Mouse (Mus musculus) midbrain, postnatal 0 days (tissue): ENCODE measurements at regions not wholly inside any gene's neighbourhood (a gene's known extent, or its start where the extent isn't known, plus 50 kb on each side); places are given as distances from the start of the nearest gene placed in this dataset.
A peak's percentile ranks its signal among the peaks of the same experiment; 100 is the strongest.

Experiments
- ATAC-seq: fragments of 200-750 bp; cut with Nextera tagmentation; 2 replicates; pipeline ENCODE4 v1.8.0; 2017; ENCODE audit warnings: moderate number of reproducible peaks, mild to moderate bottlenecking, moderate TSS enrichment, moderate library complexity; ENCODE audit not compliant: low FRiP score
- DNase-seq: peaks from one replicate; pipeline ENCODE4 v3.0.0-alpha.2; 2015; ENCODE audit warnings: low spot score
- H3K27ac ChIP-seq: fragments of 300-500 bp; sonication (generic); 2 replicates; pipeline ENCODE4 v1.5.1; 2014; ENCODE audit warnings: low read depth, mild to moderate bottlenecking, low read length, mixed read lengths
- H3K27me3 ChIP-seq: fragments of 300-500 bp; sonication (generic); 2 replicates; pipeline ENCODE4 v1.6.1; 2014; ENCODE audit warnings: low read length, control low read depth, mixed read lengths; ENCODE audit not compliant: insufficient read depth
- H3K36me3 ChIP-seq: fragments of 300-500 bp; sonication (generic); 2 replicates; pipeline ENCODE4 v1.6.1; 2014; ENCODE audit warnings: low read length, control low read depth, mixed read lengths; ENCODE audit not compliant: insufficient read depth
- H3K4me1 ChIP-seq: fragments of 300-500 bp; sonication (generic); 2 replicates; pipeline ENCODE4 v1.6.1; 2014; ENCODE audit warnings: mild to moderate bottlenecking, control low read depth, antibody characterized with exemption, low read length, mixed read lengths; ENCODE audit not compliant: insufficient read depth
- H3K4me2 ChIP-seq: fragments of 300-500 bp; sonication (generic); 2 replicates; pipeline ENCODE4 v1.6.1; 2014; ENCODE audit warnings: low read depth, mild to moderate bottlenecking, low read length, mixed read lengths; ENCODE audit not compliant: poor library complexity, severe bottlenecking
- H3K4me3 ChIP-seq: fragments of 300-500 bp; sonication (generic); 2 replicates; pipeline ENCODE4 v1.5.1; 2014; ENCODE audit warnings: low read depth, mild to moderate bottlenecking, low read length, moderate library complexity
- H3K9ac ChIP-seq: fragments of 300-500 bp; sonication (generic); replicated peaks from 2 replicates; pipeline ENCODE4 v1.6.1; 2014; ENCODE audit warnings: mild to moderate bottlenecking, low read length, moderate library complexity, mixed read lengths; ENCODE audit not compliant: poor library complexity, severe bottlenecking
- H3K9me3 ChIP-seq: fragments of 300-500 bp; sonication (generic); 2 replicates; pipeline ENCODE4 v1.6.1; 2016; ENCODE audit warnings: low read length, control low read depth
- CTCF ChIP-seq: IDR thresholded peaks from 2 replicates; pipeline ENCODE4 v1.5.1; 2016; ENCODE audit warnings: antibody characterized with exemption, mild to moderate bottlenecking
- WGBS: fragments of 180-500 bp; shearing (Covaris S2); extraction: QIAGEN DNeasy Blood & Tissue Kit; methylation state at CpG from one replicate; pipeline ENCODE4 v1.1.7; 2014; 5-methylcytosine and 5-hydroxymethylcytosine counted together

DNA sequence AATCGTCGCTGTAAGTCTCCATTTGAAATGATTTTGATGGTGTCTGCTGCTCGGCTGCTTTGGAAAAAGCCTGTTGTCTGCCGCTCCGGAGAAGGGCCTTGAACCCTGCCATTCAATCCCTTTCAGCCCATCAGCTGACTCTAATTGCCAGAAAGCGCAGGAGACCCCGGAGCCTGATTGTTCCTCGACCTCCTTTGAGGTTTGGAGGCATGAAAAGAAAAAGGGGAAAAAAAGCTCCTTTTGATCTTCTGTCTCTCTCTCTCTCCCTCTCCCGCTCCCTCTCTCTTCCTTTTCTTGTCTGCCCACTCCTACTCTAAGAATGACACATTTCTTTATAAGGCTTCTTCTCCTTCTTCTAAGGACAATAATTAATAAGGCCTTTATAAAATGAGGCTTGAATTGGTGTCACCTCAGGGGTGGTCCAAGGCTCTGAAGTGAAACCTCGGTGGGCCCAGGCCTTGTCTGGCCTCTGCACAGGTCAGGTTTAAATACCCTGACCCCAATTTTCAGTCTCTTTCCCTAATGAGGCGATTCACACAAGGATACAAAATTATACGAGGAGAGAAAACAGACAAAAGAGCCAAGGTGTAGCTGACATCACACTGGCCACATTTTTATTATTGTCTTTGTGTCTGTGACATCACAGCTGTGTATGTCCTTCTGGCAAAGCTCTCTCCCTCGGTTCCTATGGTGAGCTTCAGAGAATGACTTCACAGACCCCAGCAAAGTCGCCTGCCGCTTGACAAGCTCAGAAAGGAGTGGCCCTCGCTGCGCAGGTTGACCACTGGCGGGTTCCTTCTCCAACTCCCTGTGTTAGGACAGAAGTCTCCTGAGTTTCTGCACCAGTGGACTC lies 787.4 kb downstream of the Nr2f2 start:
- Histone ChIP-seq H3K27ac (no peak overlapping the region), H3K9me3 (no peaks in the 10 kb centered on the region), H3K36me3 (no peaks in the 10 kb centered on the region), H3K4me1 (no peaks in the 10 kb centered on the region), H3K9ac (no peak overlapping the region), H3K27me3 (no peaks in the 10 kb centered on the region), H3K4me2 (no peak overlapping the region), H3K4me3 (no peak overlapping the region)
- 23% methylated on average over 18 of the region's 18 CpGs for WGBS
- DNase-seq = no peak
- TF ChIP-seq CTCF = no peak
- no peak for ATAC-seq

DNA sequence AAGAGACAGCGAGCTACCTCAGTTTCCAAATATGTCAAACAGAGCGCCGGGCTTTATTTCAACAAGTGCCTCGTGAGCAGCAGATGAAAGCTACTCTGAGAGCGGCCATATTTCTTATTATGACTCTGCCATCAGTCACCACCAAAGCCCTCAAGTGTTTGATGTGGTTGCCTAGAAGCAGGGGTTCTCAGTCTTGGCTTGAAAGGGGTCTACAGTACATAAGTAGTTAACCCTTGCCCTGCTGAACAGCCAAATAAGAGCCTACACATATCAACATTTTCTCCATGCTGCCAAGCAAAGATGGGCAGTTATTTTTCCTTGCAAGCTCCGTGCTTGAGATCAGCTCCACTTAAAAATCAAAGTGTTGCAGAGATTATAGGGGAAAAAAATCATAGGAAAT lies 788.8 kb downstream of the Nr2f2 start:
- H3K27ac ChIP-seq = no peak overlapping the region
- no peaks in the 10 kb centered on the region for H3K36me3 ChIP-seq
- H3K4me2 ChIP-seq = no peak overlapping the region
- no peaks in the 10 kb centered on the region for H3K4me1 ChIP-seq
- no peak overlapping the region for H3K4me3 ChIP-seq
- no peak for ATAC-seq
- WGBS = 72% methylated on average over 6 of the region's 6 CpGs
- no peaks in the 10 kb centered on the region for H3K9me3 ChIP-seq
- no peak for TF ChIP-seq CTCF
- H3K27me3 ChIP-seq = no peaks in the 10 kb centered on the region
- DNase-seq = no peak
- H3K9ac ChIP-seq = no peak overlapping the region

DNA sequence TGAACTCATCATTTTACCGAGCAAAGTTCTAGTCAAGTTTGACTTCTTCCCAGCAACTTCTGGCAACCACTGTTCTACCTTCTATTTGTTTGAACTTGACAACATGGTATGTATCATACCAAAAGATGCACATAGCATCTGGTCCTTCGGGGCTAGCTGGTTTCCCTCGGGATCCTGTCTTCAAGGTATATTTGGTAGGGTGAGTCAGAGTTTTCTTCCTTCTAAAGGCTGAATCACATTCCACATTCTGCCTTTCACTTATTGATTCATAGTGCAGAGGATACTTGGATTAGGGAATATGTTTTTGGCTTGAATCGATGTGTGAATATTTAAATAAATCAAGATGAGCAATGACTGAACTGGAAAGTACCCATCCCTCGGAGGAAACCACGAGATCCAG lies 789.9 kb downstream of the Nr2f2 start:
- ATAC-seq (no peak), DNase-seq (no peak)
- Histone ChIP-seq H3K4me2 (no peak overlapping the region), H3K4me1 (no peaks in the 10 kb centered on the region), H3K27ac (no peak overlapping the region), H3K9ac (no peak overlapping the region), H3K9me3 (no peaks in the 10 kb centered on the region), H3K36me3 (no peaks in the 10 kb centered on the region), H3K4me3 (no peak overlapping the region), H3K27me3 (no peaks in the 10 kb centered on the region)
- TF ChIP-seq CTCF = no peak
- 90% methylated on average over 6 of the region's 6 CpGs for WGBS

DNA sequence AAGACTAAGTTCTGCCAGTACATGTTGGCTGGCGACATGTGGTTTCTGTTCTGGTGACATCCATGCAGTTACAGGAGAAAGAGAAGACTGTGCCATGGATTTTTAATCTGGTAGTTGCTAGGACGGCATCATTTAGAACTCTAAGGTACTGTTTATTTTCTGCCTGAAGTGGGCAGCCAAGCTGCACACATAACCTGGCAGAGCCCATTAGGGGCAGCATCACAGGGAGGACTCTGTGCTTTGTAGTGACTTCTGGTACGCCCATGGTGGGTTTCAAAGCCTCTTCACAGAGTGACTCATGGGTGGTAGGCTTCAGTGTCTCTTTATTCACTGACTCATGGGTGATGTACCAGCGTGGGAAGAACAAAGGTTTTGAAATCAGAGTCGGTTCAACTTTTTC lies 792.8 kb downstream of the Nr2f2 start:
- Histone ChIP-seq H3K27me3 (no peaks in the 10 kb centered on the region), H3K36me3 (no peaks in the 10 kb centered on the region), H3K4me1 (no peaks in the 10 kb centered on the region), H3K9ac (no peak overlapping the region), H3K4me2 (no peak overlapping the region), H3K4me3 (no peak overlapping the region), H3K27ac (no peak overlapping the region), H3K9me3 (no peaks in the 10 kb centered on the region)
- no peak; the same call in 1 of the 2 replicates for TF ChIP-seq CTCF
- WGBS = 65% methylated on average over 5 of the region's 5 CpGs
- DNase-seq (no peak), ATAC-seq (no peak)

DNA sequence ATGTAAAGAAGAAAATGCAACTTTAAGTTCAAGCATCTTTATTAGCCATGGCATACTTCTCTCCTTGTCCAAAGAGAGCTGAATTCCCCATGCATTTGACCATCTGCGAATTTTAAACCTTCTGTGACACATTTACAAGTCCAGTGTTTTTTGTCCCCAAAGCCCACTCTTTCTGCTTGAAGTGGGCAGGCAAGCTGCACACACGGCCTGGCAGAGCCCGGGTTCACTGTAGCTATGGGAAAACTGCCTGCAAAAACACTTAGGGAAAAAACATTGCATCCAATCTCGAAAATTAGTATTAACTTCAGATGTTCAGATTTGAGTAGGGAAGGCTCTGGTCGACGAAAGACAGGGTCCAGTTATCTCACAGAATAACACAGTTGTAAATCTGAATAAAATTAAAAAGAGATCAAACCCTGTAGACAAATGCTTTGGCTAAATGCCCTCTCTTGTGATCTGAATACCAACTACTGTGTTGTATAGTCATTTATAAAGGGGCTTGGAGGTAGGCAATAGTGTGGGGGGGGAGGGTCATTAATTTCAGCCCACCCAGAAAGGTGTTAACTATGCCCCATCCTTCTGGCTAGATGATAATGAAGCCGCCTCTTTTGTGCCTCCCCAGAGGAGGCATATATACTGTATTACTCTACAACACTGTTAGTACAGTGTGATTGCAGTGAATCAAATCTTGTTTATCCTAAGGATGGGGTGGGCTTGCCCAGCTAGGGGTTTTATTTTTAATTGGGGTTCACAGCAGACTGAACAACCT lies 793.7 kb downstream of the Nr2f2 start:
- Histone ChIP-seq H3K9ac (no peak overlapping the region), H3K36me3 (no peaks in the 10 kb centered on the region), H3K27me3 (no peaks in the 10 kb centered on the region), H3K4me1 (no peaks in the 10 kb centered on the region), H3K27ac (no peak overlapping the region), H3K4me3 (no peak overlapping the region), H3K4me2 (no peak overlapping the region), H3K9me3 (no peaks in the 10 kb centered on the region)
- peak; percentile 27 for DNase-seq
- no peak for ATAC-seq
- no peak for TF ChIP-seq CTCF
- WGBS = 51% methylated on average over 7 of the region's 7 CpGs

DNA sequence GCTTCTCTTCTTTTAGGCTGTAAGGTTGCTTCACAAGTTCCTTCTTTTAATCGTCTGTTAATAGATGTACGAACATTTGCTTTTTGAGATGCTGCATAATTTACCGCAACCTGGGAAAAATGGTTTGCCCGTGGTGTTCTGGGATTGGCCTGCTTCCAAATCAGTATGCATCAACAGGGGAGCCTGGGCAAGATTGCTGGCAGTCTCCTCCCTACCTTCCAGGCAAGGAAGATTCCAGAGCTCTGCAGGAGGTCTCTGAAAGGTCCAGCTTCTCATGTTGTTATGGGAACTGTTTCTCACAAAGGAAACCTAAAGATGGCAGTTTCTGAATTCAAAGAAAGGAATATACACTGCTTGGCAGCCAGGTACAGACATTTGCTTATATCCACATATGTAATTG lies 799.6 kb downstream of the Nr2f2 start:
- TF ChIP-seq CTCF = no peak
- no peaks in the 10 kb centered on the region for H3K4me1 ChIP-seq
- no peaks in the 10 kb centered on the region for H3K9me3 ChIP-seq
- no peak overlapping the region for H3K4me3 ChIP-seq
- 41% methylated on average over 4 of the region's 4 CpGs for WGBS
- H3K27ac ChIP-seq = no peak overlapping the region
- no peak for ATAC-seq
- DNase-seq = no peak
- no peak overlapping the region for H3K4me2 ChIP-seq
- H3K36me3 ChIP-seq = no peaks in the 10 kb centered on the region
- H3K9ac ChIP-seq = no peak overlapping the region
- H3K27me3 ChIP-seq = no peaks in the 10 kb centered on the region
